Mouse (Mus musculus) liver, postnatal 0 days (tissue): ENCODE data around the gene Nyap1.
A peak's percentile ranks its signal among the peaks of the same experiment; 100 is the strongest.

ENCODE experiments used
- CTCF ChIP-seq: sonication (generic); IDR thresholded peaks from 2 replicates; pipeline ENCODE4 v1.5.1; 2016; ENCODE audit warnings: antibody characterized with exemption, low read depth
- EP300 ChIP-seq: IDR thresholded peaks from 2 replicates; pipeline ENCODE4 v1.6.1; 2016; ENCODE audit warnings: antibody characterized with exemption, low read depth, mild to moderate bottlenecking

DNA sequence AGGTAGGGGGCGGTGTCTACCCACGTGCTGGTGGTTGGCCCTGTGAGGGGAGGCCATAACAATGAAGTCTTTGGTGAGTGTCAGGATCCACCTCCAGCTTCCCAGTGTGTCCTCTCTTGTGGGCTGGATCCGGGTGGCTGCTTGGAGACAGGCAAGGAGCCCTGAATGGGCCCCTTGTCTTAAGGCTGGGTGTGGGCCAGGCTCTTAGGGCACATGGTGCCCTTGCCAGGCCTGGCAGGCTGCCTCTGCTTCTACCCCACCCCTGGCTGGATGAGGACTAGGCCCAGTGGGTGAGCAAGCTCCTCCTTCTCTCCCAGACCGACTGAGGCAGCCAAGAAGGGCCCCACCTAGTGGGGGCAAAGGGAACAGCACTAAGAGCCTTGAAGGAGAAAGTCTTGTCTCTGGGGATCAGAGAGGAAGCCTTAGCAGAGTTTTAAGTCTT lies 18.6 kb upstream of the Nyap1 start:
- TF ChIP-seq CTCF, result peak; percentile 97
- no peak for TF ChIP-seq EP300
